Mouse (Mus musculus) CH12.LX (cell line): ENCODE results near the gene Slc45a1. TPM values are rescaled to one million over a fixed set of nuclear protein-coding genes. Genes with fewer than 3 reads are reported as not detected.

Source experiments
- DNase-seq: peaks from one replicate; pipeline ENCODE4 v3.0.0-alpha.2; 2013; ENCODE audit errors: extremely low read depth
- H3K27ac ChIP-seq: 2 replicates; pipeline ENCODE4 v1.5.1; 2012; ENCODE audit warnings: low read depth, mild to moderate bottlenecking, control low read depth, moderate library complexity; ENCODE audit not compliant: insufficient read depth
- H3K27me3 ChIP-seq: replicated peaks from 2 replicates; pipeline ENCODE3; 2012; ENCODE audit warnings: inconsistent platforms
- H3K36me3 ChIP-seq, 2 experiments: replicated peaks in 1 of 2; 2 replicates each; pipeline versions ENCODE3 to v1.6.1; 2012; ENCODE audit warnings: inconsistent platforms in 1 of 2, low read length in 1 of 2, mild to moderate bottlenecking in 1 of 2, mixed read lengths in 1 of 2, moderate library complexity in 1 of 2; ENCODE audit not compliant: control insufficient read depth in 1 of 2, insufficient read depth in 1 of 2
- H3K4me1 ChIP-seq, 2 experiments: 2 replicates each; pipeline ENCODE4 v1.6.1; 2012; ENCODE audit warnings: inconsistent platforms in 1 of 2, moderate library complexity in 1 of 2; ENCODE audit not compliant: insufficient read depth in 2 of 2, control insufficient read depth in 1 of 2
- H3K4me2 ChIP-seq: 2 replicates; pipeline ENCODE4 v1.6.1; 2012; ENCODE audit warnings: low read depth, mild to moderate bottlenecking, control low read depth; ENCODE audit not compliant: poor library complexity, insufficient read depth, severe bottlenecking
- H3K4me3 ChIP-seq, 3 experiments: fragments of 150-350 bp in 1 of 3; sonication (generic) in 1 of 3; replicated peaks in 1 of 3; 2 replicates each; pipeline versions ENCODE3 to v1.5.1; 2011 to 2012; ENCODE audit warnings: low read depth in 2 of 3, low read length in 2 of 3, mild to moderate bottlenecking in 2 of 3, moderate library complexity in 2 of 3, control low read depth in 1 of 3, improper control_type of control experiment in 1 of 3, inconsistent platforms in 1 of 3, mixed read lengths in 1 of 3; ENCODE audit not compliant: poor library complexity in 1 of 3
- H3K79me2 ChIP-seq: replicated peaks from 2 replicates; pipeline ENCODE4 v1.6.1; 2012; ENCODE audit warnings: mild to moderate bottlenecking, moderate library complexity; ENCODE audit not compliant: control insufficient read depth, poor library complexity, insufficient read depth, severe bottlenecking; ENCODE audit errors: extremely low read depth
- H3K9ac ChIP-seq: 2 replicates; pipeline ENCODE4 v1.6.1; 2012; ENCODE audit warnings: low read depth, mild to moderate bottlenecking, control low read depth, moderate library complexity; ENCODE audit not compliant: insufficient read depth
- H3K9me3 ChIP-seq: replicated peaks from 2 replicates; pipeline ENCODE3; 2012; ENCODE audit warnings: low read length, inconsistent platforms, mixed read lengths
- BHLHE40 ChIP-seq: IDR thresholded peaks from 2 replicates; pipeline ENCODE4 v1.6.1; 2011; ENCODE audit warnings: mild to moderate bottlenecking, low read depth, low read length, improper control_type of control experiment
- CHD1 ChIP-seq: IDR thresholded peaks from 2 replicates; pipeline ENCODE4 v1.6.1; 2012; ENCODE audit warnings: low read depth, low read length, improper control_type of control experiment, inconsistent platforms
- CHD2 ChIP-seq: IDR thresholded peaks from 2 replicates; pipeline ENCODE4 v1.6.1; 2011; ENCODE audit warnings: low read length, improper control_type of control experiment
- CTCF ChIP-seq, 2 experiments: IDR thresholded peaks in 1 of 2; conservative IDR thresholded peaks in 1 of 2; 2 replicates each; pipeline ENCODE4 v1.5.1; 2011 to 2012; ENCODE audit warnings: low read depth in 2 of 2, low read length in 2 of 2, improper control_type of control experiment in 1 of 2, inconsistent platforms in 1 of 2, mild to moderate bottlenecking in 1 of 2, moderate library complexity in 1 of 2
- E2F4 ChIP-seq: IDR thresholded peaks from 2 replicates; pipeline ENCODE4 v1.6.1; 2011; ENCODE audit warnings: low read depth, low read length, improper control_type of control experiment; ENCODE audit not compliant: insufficient replicate concordance
- ETS1 ChIP-seq: conservative IDR thresholded peaks from 2 replicates; pipeline ENCODE4 v1.6.1; 2012; ENCODE audit warnings: low read depth, mild to moderate bottlenecking, inconsistent platforms, low read length, improper control_type of control experiment, moderate library complexity
- GABPA ChIP-seq: IDR thresholded peaks from 2 replicates; pipeline ENCODE4 v1.6.1; 2012; ENCODE audit warnings: low read depth, low read length, improper control_type of control experiment, inconsistent platforms; ENCODE audit not compliant: insufficient replicate concordance
- IRF4 ChIP-seq: IDR thresholded peaks from 2 replicates; pipeline ENCODE4 v1.6.1; 2014; ENCODE audit warnings: low read depth, mild to moderate bottlenecking, inconsistent platforms, low read length, improper control_type of control experiment
- JUN ChIP-seq: IDR thresholded peaks from 2 replicates; pipeline ENCODE4 v1.6.1; 2011; ENCODE audit warnings: low read depth, mild to moderate bottlenecking, low read length, improper control_type of control experiment, moderate library complexity; ENCODE audit not compliant: insufficient read depth
- KAT2A ChIP-seq: IDR thresholded peaks from 2 replicates; pipeline ENCODE4 v1.6.1; 2012; ENCODE audit warnings: low read length, improper control_type of control experiment, inconsistent platforms; ENCODE audit not compliant: insufficient replicate concordance
- MAFK ChIP-seq: IDR thresholded peaks from 2 replicates; pipeline ENCODE4 v1.6.1; 2011; ENCODE audit warnings: low read length, improper control_type of control experiment; ENCODE audit not compliant: insufficient replicate concordance
- MXI1 ChIP-seq: IDR thresholded peaks from 2 replicates; pipeline ENCODE4 v1.6.1; 2011; ENCODE audit warnings: mild to moderate bottlenecking, low read depth, low read length, improper control_type of control experiment
- NRF1 ChIP-seq: IDR thresholded peaks from 2 replicates; pipeline ENCODE4 v1.6.1; 2014; ENCODE audit warnings: low read depth, mild to moderate bottlenecking, inconsistent platforms, low read length, improper control_type of control experiment, moderate library complexity
- PAX5 ChIP-seq: IDR thresholded peaks from 2 replicates; pipeline ENCODE4 v1.6.1; 2012; ENCODE audit warnings: low read length, inconsistent platforms, mixed read lengths
- POLR2A ChIP-seq: IDR thresholded peaks from 2 replicates; pipeline ENCODE4 v1.6.1; 2011; ENCODE audit warnings: low read depth, mild to moderate bottlenecking, improper control_type of control experiment, low read length
- POLR2AphosphoS2 ChIP-seq: IDR thresholded peaks from 2 replicates; pipeline ENCODE4 v1.6.1; 2011; ENCODE audit warnings: low read depth, low read length, improper control_type of control experiment
- RAD21 ChIP-seq: IDR thresholded peaks from 2 replicates; pipeline ENCODE4 v1.6.1; 2011; ENCODE audit warnings: low read depth, mild to moderate bottlenecking, low read length, improper control_type of control experiment, moderate library complexity
- SIN3A ChIP-seq: IDR thresholded peaks from 2 replicates; pipeline ENCODE4 v1.6.1; 2012; ENCODE audit warnings: low read length, improper control_type of control experiment, inconsistent platforms
- TCF12 ChIP-seq: IDR thresholded peaks from 2 replicates; pipeline ENCODE4 v1.6.1; 2014; ENCODE audit warnings: low read depth, mild to moderate bottlenecking, inconsistent platforms, low read length, improper control_type of control experiment
- UBTF ChIP-seq: IDR thresholded peaks from 2 replicates; pipeline ENCODE4 v1.6.1; 2012; ENCODE audit warnings: low read depth, mild to moderate bottlenecking, inconsistent platforms, low read length, improper control_type of control experiment, moderate library complexity
- ZKSCAN1 ChIP-seq: IDR thresholded peaks from 2 replicates; pipeline ENCODE4 v1.6.1; 2012; ENCODE audit warnings: low read depth, inconsistent platforms, low read length, improper control_type of control experiment, borderline replicate concordance
- ZNF384 ChIP-seq: IDR thresholded peaks from 2 replicates; pipeline ENCODE4 v1.6.1; 2012; ENCODE audit warnings: low read depth, low read length, improper control_type of control experiment, inconsistent platforms
- dilution Hi-C: fragments of 300-500 bp; cut with MboI; formaldehyde crosslinking; loops from 2 replicates; pipeline ENCODE4 v1.14.3; 2020; ENCODE audit warnings: low sequenced_read_pairs; ENCODE audit not compliant: extremely low pct_unique_long_range_greater_than_20kb, extremely low pct_ligation_motif_present
- in situ Hi-C: fragments of 300-500 bp; cut with MboI; formaldehyde crosslinking; loops from 3 replicates; pipeline ENCODE4 v1.14.3; 2019; ENCODE audit warnings: low sequenced_read_pairs, low pct_ligation_motif_present, low pct_unique_long_range_greater_than_20kb, mixed read lengths
- polyA plus RNA-seq: library from polyadenylated mRNA; unstranded; fragments of >175 nt; gene quantifications from 2 replicates; pipeline ENCODE4 v1.2.1, GENCODE M21; 2012; ENCODE audit warnings: low read depth; ENCODE audit not compliant: insufficient read length
- total RNA-seq, 2 experiments: library from RNA; depleted of rRNA; stranded (reverse); fragments of 300-350 nt in 1 of 2; fragments of >200 nt in 1 of 2; gene quantifications; 2 replicates each; pipeline ENCODE4 v1.2.3; 2012 to 2014

Gene Slc45a1
- total and polyA plus RNA-seq, 3 experiments: not detected

DNA sequence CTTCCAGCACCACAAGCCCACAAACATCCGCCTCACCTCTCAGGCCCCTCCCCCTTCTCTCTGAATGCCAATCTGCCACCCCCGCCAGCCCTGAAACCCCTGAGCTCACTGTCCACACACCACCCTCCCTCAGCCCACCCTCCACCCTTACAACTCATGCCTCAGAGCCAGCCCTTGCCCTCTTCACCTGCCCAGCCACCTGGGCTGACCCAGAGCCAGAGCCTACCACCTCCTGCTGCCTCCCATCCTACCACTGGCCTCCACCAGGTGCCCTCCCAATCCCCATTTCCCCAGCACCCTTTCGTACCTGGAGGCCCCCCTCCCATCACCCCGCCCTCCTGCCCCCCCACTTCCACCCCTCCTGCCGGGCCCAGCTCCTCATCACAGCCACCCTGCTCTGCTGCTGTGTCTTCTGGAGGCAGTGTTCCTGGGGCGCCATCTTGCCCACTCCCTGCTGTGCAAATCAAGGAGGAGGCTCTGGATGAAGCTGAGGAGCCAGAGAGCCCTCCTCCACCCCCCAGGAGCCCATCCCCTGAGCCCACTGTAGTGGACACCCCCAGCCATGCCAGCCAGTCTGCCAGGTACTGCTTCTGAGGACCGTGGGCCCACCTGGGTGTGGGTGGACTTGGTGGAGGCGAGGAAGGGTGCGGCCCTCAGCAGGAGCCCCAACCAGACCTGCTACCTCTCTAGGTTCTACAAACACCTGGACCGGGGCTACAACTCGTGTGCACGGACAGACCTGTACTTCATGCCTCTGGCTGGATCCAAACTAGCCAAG is 36.5 kb downstream of the Slc45a1 start:
- H3K36me3 ChIP-seq: peaks cover 79 to 95% of the 10 kb centered on the region in 2 experiments
- dilution Hi-C loops: no loop called here

DNA sequence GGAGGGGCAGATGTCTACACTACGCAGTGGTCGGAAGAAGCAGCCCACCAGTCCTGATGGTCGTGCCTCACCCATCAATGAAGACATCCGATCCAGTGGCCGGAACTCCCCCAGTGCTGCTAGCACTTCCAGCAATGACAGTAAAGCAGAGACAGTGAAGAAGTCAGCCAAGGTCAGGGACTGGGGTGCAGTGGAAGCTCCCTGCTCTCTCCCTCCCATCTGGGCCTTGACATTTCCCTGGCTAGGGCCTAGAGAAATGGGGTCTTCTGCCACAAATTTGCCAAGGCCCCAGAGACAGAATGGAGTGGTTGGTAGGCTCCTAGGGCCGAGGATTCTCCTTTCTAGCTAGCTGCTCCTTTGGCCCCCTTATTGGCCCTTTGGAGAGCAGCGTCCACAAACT is 38.3 kb downstream of the Slc45a1 start:
- peaks cover 81 to 95% of the 10 kb centered on the region in 2 experiments for H3K36me3 ChIP-seq
- no peaks in the 10 kb centered on the region for H3K79me2 ChIP-seq
- H3K27ac ChIP-seq: no peak overlapping the region
- no peaks in the 10 kb centered on the region for H3K27me3 ChIP-seq
- H3K4me3 ChIP-seq: no peak overlapping the region
- no peak overlapping the region for H3K4me2 ChIP-seq
- dilution Hi-C loops: no loop called here
- TF ChIP-seq UBTF (no peak), MAFK (no peak), KAT2A (no peak), CHD2 (no peak), PAX5 (no peak), IRF4 (no peak), POLR2AphosphoS2 (no peak), ZNF384 (no peak), E2F4 (no peak), POLR2A (no peak), TCF12 (no peak), ZKSCAN1 (no peak), ETS1 (no peak), GABPA (no peak), SIN3A (no peak), BHLHE40 (no peak), RAD21 (no peak), CTCF (conservative IDR thresholded peaks at IDR 0.05 in 1 of 2, IDR thresholded peaks at IDR 0.05 in 1 of 2; ENCODE audit: low read depth in 2 of 2, low read length in 2 of 2) (no peak), CHD1 (no peak)
- in situ Hi-C loops: no loop called here
- no peaks in the 10 kb centered on the region for H3K9me3 ChIP-seq
- no peak for DNase-seq
- peaks cover 0 to 8% of the 10 kb centered on the region in 2 experiments; a peak in 1 of 4 replicates for H3K4me1 ChIP-seq
- no peak overlapping the region for H3K9ac ChIP-seq

More for the DNA sequence above, 36.5 kb downstream of the Slc45a1 start:
- Histone ChIP-seq H3K9me3 (no peaks in the 10 kb centered on the region), H3K9ac (no peak overlapping the region), H3K79me2 (no peaks in the 10 kb centered on the region), H3K27me3 (no peaks in the 10 kb centered on the region)
- TF ChIP-seq SIN3A (no peak), NRF1 (no peak), MXI1 (no peak), ETS1 (no peak), ZNF384 (no peak), JUN (no peak)
- TF ChIP-seq, all 38 proteins: peak for 0
- DNase-seq: no peak
- in situ Hi-C loops: no loop called here
- Histone ChIP-seq H3K4me3 (no peak overlapping the region), H3K4me1 (no peaks in the 10 kb centered on the region), H3K4me2 (no peak overlapping the region), H3K27ac (no peak overlapping the region)
